Comparison of ENCODE assay signal across 8 mouse cellular contexts in genomic region chr16:30602684-30603530, GRCm38 (mm10). TPM values are rescaled to one million over a fixed set of nuclear protein-coding genes. Genes with fewer than 3 reads are reported as not detected.
DNase-seq lines count a peak whose midpoint lies in the region; ATAC-seq lines count a peak whose summit lies in the region.

No protein-coding gene starts in this region.

- intact Hi-C loops in left cerebral cortex, postnatal 14 days (cut with DNase I) = loop anchor here (10.0 kb wide), 1 partner anchor 182 kb away; no protein-coding TSS in a partner anchor

- no peak for DNase-seq in kidney, adult 18-20 months
- peak; percentile 74 for DNase-seq in embryonic facial prominence, embryonic 10.5 days (ENCODE audit: low spot score)
- peak; percentile 23 for DNase-seq in kidney, postnatal 14 days
- peak; percentile 37 for DNase-seq in neural tube, embryonic 10.5 days (ENCODE audit: extremely low spot score, low spot score)
- no peak for DNase-seq in retina, postnatal 1 day
- DNase-seq in cerebellum, adult 11-12 months = no peak
- DNase-seq in left cerebral cortex, postnatal 14 days (ENCODE audit: low spot score in 2 of 2) = no peak

- H3K4me1 ChIP-seq in kidney, embryonic 14.5 days (ENCODE audit: control insufficient read depth, insufficient read depth, low read length) = peaks cover 45% of the 10 kb centered on the region
- peaks cover 77% of the 10 kb centered on the region for H3K4me1 ChIP-seq in embryonic facial prominence, embryonic 10.5 days

- H3K4me2 ChIP-seq in kidney, embryonic 14.5 days (replicated peaks; ENCODE audit: low read depth, low read length) = peak overlapping the region; percentile 93

- ATAC-seq in kidney, embryonic 14.5 days (ENCODE audit: low FRiP score, low TSS enrichment) = no peak

- peak overlapping the region; percentile 47; the same call in 1 of the 2 replicates for H3K27ac ChIP-seq in kidney, embryonic 14.5 days (ENCODE audit: low read depth, low read length)
- H3K27ac ChIP-seq in embryonic facial prominence, embryonic 10.5 days (replicated peaks) = peak overlapping the region; percentile 80

- H3K9ac ChIP-seq in kidney, embryonic 14.5 days (ENCODE audit: low read depth, low read length) = no peak overlapping the region

- H3K27me3 ChIP-seq in kidney, embryonic 14.5 days (ENCODE audit: control insufficient read depth, insufficient read depth, low read length) = peaks cover 7% of the 10 kb centered on the region; the same call in 1 of the 2 replicates
- peaks cover 27% of the 10 kb centered on the region for H3K27me3 ChIP-seq in embryonic facial prominence, embryonic 10.5 days (replicated peaks; ENCODE audit: low read depth, poor library complexity, severe bottlenecking)

- H3K4me3 ChIP-seq in kidney, embryonic 14.5 days (ENCODE audit: low read length) = peak overlapping the region; percentile 48; the same call in 1 of the 2 replicates
- H3K4me3 ChIP-seq in embryonic facial prominence, embryonic 10.5 days = peak overlapping the region; percentile 82

- no peaks in the 10 kb centered on the region for H3K36me3 ChIP-seq in kidney, embryonic 14.5 days (ENCODE audit: control insufficient read depth, insufficient read depth, low read length)
- H3K36me3 ChIP-seq in embryonic facial prominence, embryonic 10.5 days (replicated peaks) = no peaks in the 10 kb centered on the region

- no peaks in the 10 kb centered on the region for H3K9me3 ChIP-seq in kidney, embryonic 14.5 days (ENCODE audit: control insufficient read depth, low read length)
- no peaks in the 10 kb centered on the region for H3K9me3 ChIP-seq in embryonic facial prominence, embryonic 10.5 days

- WGBS in kidney, embryonic 14.5 days = 28% methylated on average over 18 of the region's 18 CpGs
- 26% methylated on average over 18 of the region's 18 CpGs for WGBS in embryonic facial prominence, embryonic 10.5 days

RNA-seq across cellular contexts. Expression of gene Fam43a, which starts 3.4 kb away (rescaled TPM):
- 7.2 and 9.2 TPM in 2 replicates for polyA plus RNA-seq in kidney, embryonic 14.5 days (2014; fragmentation: Nextera tagmentation; extraction: Ambion mirVana)
- 23.2 and 24.1 TPM in 2 replicates for polyA plus RNA-seq in embryonic facial prominence, embryonic 10.5 days (2016; fragmentation: Nextera tagmentation; extraction: Ambion mirVana)
- 10 to 100 TPM; 14.6 to 15.4 TPM for total RNA-seq in left cerebral cortex, postnatal 14 days (2021)

RNA-seq across cellular contexts. Expression of gene Lsg1, which starts 15.5 kb away (rescaled TPM):
- 56.8 and 74.8 TPM in 2 replicates for polyA plus RNA-seq in kidney, embryonic 14.5 days (2014; fragmentation: Nextera tagmentation; extraction: Ambion mirVana)
- 87.1 and 95.3 TPM in 2 replicates for polyA plus RNA-seq in embryonic facial prominence, embryonic 10.5 days (2016; fragmentation: Nextera tagmentation; extraction: Ambion mirVana)
- total RNA-seq in left cerebral cortex, postnatal 14 days (2021) = 10 to 100 TPM; 14.7 to 19.0 TPM

RNA-seq across cellular contexts. Expression of gene Tmem44, which starts 52.3 kb away (rescaled TPM):
- 14.1 and 15.1 TPM in 2 replicates for polyA plus RNA-seq in kidney, embryonic 14.5 days (2014; fragmentation: Nextera tagmentation; extraction: Ambion mirVana)
- polyA plus RNA-seq in embryonic facial prominence, embryonic 10.5 days (2016; fragmentation: Nextera tagmentation; extraction: Ambion mirVana) = 25.1 and 25.2 TPM in 2 replicates
- 10 to 100 TPM; 70.1 to 76.4 TPM for total RNA-seq in left cerebral cortex, postnatal 14 days (2021)

Comparison
In these comparisons a context has a peak if more than half of its experiments do, and no peak if none do; other contexts are left out.
1. DNase-seq: peak in embryonic facial prominence, embryonic 10.5 days (single experiment), kidney, postnatal 14 days (single experiment) and neural tube, embryonic 10.5 days (single experiment); none in kidney, adult 18-20 months (single experiment), retina, postnatal 1 day (single experiment), cerebellum, adult 11-12 months (single experiment) and left cerebral cortex, postnatal 14 days (0 of 2).